Mouse (Mus musculus): ENCODE data around the gene Sema4c. TPM values are rescaled to one million over a fixed set of nuclear protein-coding genes. Genes with fewer than 3 reads are reported as not detected.
A peak's percentile ranks its signal among the peaks of the same experiment; 100 is the strongest.

Sema4c gene
- total and polyA plus RNA-seq, 3 experiments = 0.19 to 1.4 TPM; not detected in 1

DNA sequence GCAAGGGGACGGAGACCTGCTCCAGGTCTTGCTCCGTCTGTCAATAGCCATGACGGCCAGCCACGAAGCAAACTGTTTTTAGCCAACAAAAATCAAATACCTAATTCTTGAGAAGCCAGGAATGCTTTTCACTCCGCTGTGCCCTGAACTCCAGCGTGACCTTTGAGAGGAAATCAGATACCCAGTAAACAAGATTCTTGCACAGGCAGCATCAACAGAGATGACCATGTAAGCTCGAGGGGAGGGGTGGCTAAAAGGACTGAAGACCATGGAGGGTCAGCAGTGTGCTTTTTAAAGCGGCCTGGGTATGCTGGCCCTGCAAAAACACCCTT lies 21.8 kb downstream of the Sema4c start:
- Histone ChIP-seq H3K4me1 (ENCODE audit: control insufficient read depth in 1 of 2, insufficient read depth in 2 of 2, low read length in 2 of 2) (peaks cover 0 to 4% of the 10 kb centered on the region in 2 experiments; a peak in 2 of 4 replicates), H3K27ac (ENCODE audit: control insufficient read depth, low read depth, low read length) (no peak overlapping the region), H3K9me3 (replicated peaks; ENCODE audit: insufficient read depth, low read length) (no peaks in the 10 kb centered on the region), H3K79me2 (ENCODE audit: control insufficient read depth, insufficient read depth, low read length, poor library complexity) (no peaks in the 10 kb centered on the region), H3K4me3 (ENCODE audit: control insufficient read depth in 1 of 2, insufficient read depth in 1 of 2, low read depth in 2 of 2, low read length in 2 of 2) (no peak overlapping the region), H3K9ac (ENCODE audit: control insufficient read depth, low read depth, low read length, poor library complexity, severe bottlenecking) (no peak overlapping the region), H3K36me3 (ENCODE audit: control insufficient read depth in 1 of 2, insufficient read depth in 2 of 2, low read length in 2 of 2) (no peaks in the 10 kb centered on the region), H3K27me3 (ENCODE audit: control insufficient read depth in 1 of 2, insufficient read depth in 2 of 2, low read length in 2 of 2) (no peaks in the 10 kb centered on the region)
- TF ChIP-seq MYB (IDR thresholded peaks at IDR 0.05; ENCODE audit: low read depth, low read length) = no peak
- DNase-seq (ENCODE audit: low read depth, low spot score) = no peak

- TF ChIP-seq GABPA (IDR thresholded peaks at IDR 0.05; ENCODE audit: low read depth, low read length) (no peak), ZMIZ1 (IDR thresholded peaks at IDR 0.05; ENCODE audit: low read depth, low read length) (no peak), SMC3 (IDR thresholded peaks at IDR 0.05; ENCODE audit: low read depth, low read length) (no peak), JUND (IDR thresholded peaks at IDR 0.05; ENCODE audit: low read depth, low read length) (no peak), ZKSCAN1 (IDR thresholded peaks at IDR 0.05; ENCODE audit: low read depth, low read length) (no peak)
- Histone ChIP-seq H3K9me3 (replicated peaks; ENCODE audit: insufficient read depth, low read length) (no peaks in the 10 kb centered on the region), H3K27ac (ENCODE audit: control insufficient read depth, low read depth, low read length) (no peak overlapping the region), H3K27me3 (ENCODE audit: control insufficient read depth in 1 of 2, insufficient read depth in 2 of 2, low read length in 2 of 2) (no peaks in the 10 kb centered on the region), H3K9ac (ENCODE audit: control insufficient read depth, low read depth, low read length, poor library complexity, severe bottlenecking) (no peak overlapping the region), H3K4me3 (ENCODE audit: control insufficient read depth in 1 of 2, insufficient read depth in 1 of 2, low read depth in 2 of 2, low read length in 2 of 2) (no peak overlapping the region), H3K79me2 (ENCODE audit: control insufficient read depth, insufficient read depth, low read length, poor library complexity) (no peaks in the 10 kb centered on the region), H3K4me1 (ENCODE audit: control insufficient read depth in 1 of 2, insufficient read depth in 2 of 2, low read length in 2 of 2) (peaks cover 0 to 4% of the 10 kb centered on the region in 2 experiments; a peak in 2 of 4 replicates), H3K36me3 (ENCODE audit: control insufficient read depth in 1 of 2, insufficient read depth in 2 of 2, low read length in 2 of 2) (no peaks in the 10 kb centered on the region)
- no peak for DNase-seq (ENCODE audit: low read depth, low spot score)
Observed at GRCm38 (mm10) chr1:36535477-36536396, 22.4 kb downstream of the Sema4c start.

GRCm38 (mm10) chr1:36534595-36535058 lies 23.5 kb downstream of the Sema4c start:
- Histone ChIP-seq H3K79me2 (ENCODE audit: control insufficient read depth, insufficient read depth, low read length, poor library complexity) (no peaks in the 10 kb centered on the region), H3K9ac (ENCODE audit: control insufficient read depth, low read depth, low read length, poor library complexity, severe bottlenecking) (no peak overlapping the region), H3K27me3 (ENCODE audit: control insufficient read depth in 1 of 2, insufficient read depth in 2 of 2, low read length in 2 of 2) (no peaks in the 10 kb centered on the region), H3K9me3 (replicated peaks; ENCODE audit: insufficient read depth, low read length) (no peaks in the 10 kb centered on the region), H3K4me3 (ENCODE audit: control insufficient read depth in 1 of 2, insufficient read depth in 1 of 2, low read depth in 2 of 2, low read length in 2 of 2) (no peak overlapping the region), H3K36me3 (ENCODE audit: control insufficient read depth in 1 of 2, insufficient read depth in 2 of 2, low read length in 2 of 2) (no peaks in the 10 kb centered on the region), H3K27ac (ENCODE audit: control insufficient read depth, low read depth, low read length) (no peak overlapping the region), H3K4me1 (ENCODE audit: control insufficient read depth in 1 of 2, insufficient read depth in 2 of 2, low read length in 2 of 2) (peaks cover 0 to 4% of the 10 kb centered on the region in 2 experiments; a peak in 2 of 4 replicates)
- peak; percentile 29 for DNase-seq (ENCODE audit: low read depth, low spot score)
- TF ChIP-seq ETS1 (IDR thresholded peaks at IDR 0.05; ENCODE audit: low read depth, low read length) = no peak
- TF ChIP-seq USF1 (IDR thresholded peaks at IDR 0.05; ENCODE audit: low read depth, low read length) = no peak
- no peak for TF ChIP-seq RAD21 (IDR thresholded peaks at IDR 0.05; ENCODE audit: low read depth, low read length)
- no peak for TF ChIP-seq TBP (IDR thresholded peaks at IDR 0.05; ENCODE audit: low read depth, low read length)
- no peak for TF ChIP-seq RCOR1 (IDR thresholded peaks at IDR 0.05; ENCODE audit: low read depth, low read length)
- TF ChIP-seq MAX (IDR thresholded peaks at IDR 0.05; ENCODE audit: low read length) = no peak
- TF ChIP-seq ZNF384 (IDR thresholded peaks at IDR 0.05; ENCODE audit: low read depth, low read length) = no peak
- TF ChIP-seq GATA1 (IDR thresholded peaks at IDR 0.05; ENCODE audit: low read depth, low read length) = no peak
- TF ChIP-seq MAFK (IDR thresholded peaks at IDR 0.05; ENCODE audit: borderline replicate concordance, low read depth, low read length) = no peak
- TF ChIP-seq GABPA (IDR thresholded peaks at IDR 0.05; ENCODE audit: low read depth, low read length) = no peak
- no peak for TF ChIP-seq MYB (IDR thresholded peaks at IDR 0.05; ENCODE audit: low read depth, low read length)
- TF ChIP-seq JUND (IDR thresholded peaks at IDR 0.05; ENCODE audit: low read depth, low read length) = no peak
- TF ChIP-seq POLR2A (IDR thresholded peaks at IDR 0.05; ENCODE audit: control insufficient read depth in 1 of 2, insufficient read depth in 1 of 2, low read depth in 1 of 2, low read length in 2 of 2, poor library complexity in 1 of 2) = no peak
- no peak for TF ChIP-seq UBTF (IDR thresholded peaks at IDR 0.05; ENCODE audit: borderline replicate concordance, insufficient read depth, low read depth, low read length)
- TF ChIP-seq MEF2A (IDR thresholded peaks at IDR 0.05; ENCODE audit: extremely low read depth, insufficient replicate concordance, low read depth, low read length, poor library complexity, severe bottlenecking) = no peak
- TF ChIP-seq TAL1 (IDR thresholded peaks at IDR 0.05; ENCODE audit: low read length) = no peak
- TF ChIP-seq MAZ (IDR thresholded peaks at IDR 0.05; ENCODE audit: low read depth, low read length) = no peak
- no peak for TF ChIP-seq USF2 (IDR thresholded peaks at IDR 0.05; ENCODE audit: borderline replicate concordance in 1 of 2, insufficient read depth in 1 of 2, low read depth in 1 of 2, low read length in 2 of 2)
- no peak for TF ChIP-seq EP300 (IDR thresholded peaks at IDR 0.05; ENCODE audit: low read depth in 1 of 2, low read length in 2 of 2)
- TF ChIP-seq NELFE (IDR thresholded peaks at IDR 0.05; ENCODE audit: low read depth, low read length) = no peak
